Mouse (Mus musculus): Measurements from ENCODE around the gene Dgkd.

DNA sequence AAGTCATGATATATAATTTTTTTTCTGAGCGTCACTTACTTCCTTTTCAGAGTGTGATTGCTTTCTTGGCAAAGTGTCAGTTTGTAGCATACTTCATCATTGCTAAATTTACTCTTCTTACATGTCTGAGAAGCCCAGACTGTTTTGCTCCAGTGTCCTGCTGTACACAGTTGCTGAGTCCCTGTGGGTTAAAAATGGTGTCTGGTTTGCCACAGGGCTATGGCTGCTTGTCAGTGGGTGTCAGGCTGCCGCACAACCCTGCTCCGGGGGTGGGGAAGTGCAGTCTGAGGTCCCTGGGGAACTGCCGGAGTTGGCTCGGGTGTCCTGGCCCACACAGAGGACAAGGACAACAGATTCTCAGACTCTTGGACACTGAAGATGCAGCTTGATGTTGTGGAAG, 80.0 kb downstream of the Dgkd start:
- TF ChIP-seq CTCF (IDR thresholded peaks at IDR 0.05; ENCODE audit: extremely low read depth, insufficient read depth, low read length), result no peak
- no peak for TF ChIP-seq POLR2A (IDR thresholded peaks at IDR 0.05; ENCODE audit: extremely low read depth, insufficient read depth, low read length)
